Mouse (Mus musculus) stomach, embryonic 16.5 days (tissue): ENCODE results near the gene Msantd1. TPM values are rescaled to one million over a fixed set of nuclear protein-coding genes. Genes with fewer than 3 reads are reported as not detected.
"Not testable (repeated sequence)": the region's sequence is repeated elsewhere in the genome, so short reads cannot be mapped to it uniquely, and the experiment has no call there.

Experiments
- ATAC-seq: fragments of 200-750 bp; cut with Nextera tagmentation; 2 replicates; pipeline ENCODE4 v1.8.0; 2017; ENCODE audit warnings: moderate number of reproducible peaks, moderate TSS enrichment; ENCODE audit not compliant: insufficient read depth, low FRiP score
- H3K27ac ChIP-seq: fragments of 300-500 bp; sonication (generic); 2 replicates; pipeline ENCODE4 v1.5.1; 2014; ENCODE audit warnings: low read length
- H3K27me3 ChIP-seq: fragments of 300-500 bp; sonication (generic); 2 replicates; pipeline ENCODE4 v1.6.1; 2014; ENCODE audit warnings: low read length, control low read depth, mixed read lengths; ENCODE audit not compliant: control insufficient read depth, insufficient read depth
- H3K36me3 ChIP-seq: fragments of 300-500 bp; sonication (generic); 2 replicates; pipeline ENCODE4 v1.6.1; 2014; ENCODE audit warnings: low read length; ENCODE audit not compliant: control insufficient read depth, insufficient read depth
- H3K4me1 ChIP-seq: fragments of 300-500 bp; sonication (generic); 2 replicates; pipeline ENCODE4 v1.6.1; 2014; ENCODE audit warnings: low read length, control low read depth, mixed read lengths; ENCODE audit not compliant: control insufficient read depth, insufficient read depth
- H3K4me2 ChIP-seq: fragments of 300-500 bp; sonication (generic); 2 replicates; pipeline ENCODE4 v1.6.1; 2014; ENCODE audit warnings: low read depth, low read length, mixed read lengths
- H3K4me3 ChIP-seq: fragments of 300-500 bp; sonication (generic); replicated peaks from 2 replicates; pipeline ENCODE4 v1.5.1; 2014; ENCODE audit warnings: mild to moderate bottlenecking, low read length
- H3K9ac ChIP-seq: fragments of 300-500 bp; sonication (generic); 2 replicates; pipeline ENCODE4 v1.6.1; 2014; ENCODE audit warnings: low read length
- H3K9me3 ChIP-seq: fragments of 300-500 bp; sonication (generic); replicated peaks from 2 replicates; pipeline ENCODE4 v1.6.1; 2016; ENCODE audit warnings: low read length, control low read depth; ENCODE audit not compliant: control insufficient read depth
- WGBS: fragments of 180-500 bp; shearing (Covaris S2); extraction: QIAGEN DNeasy Blood & Tissue Kit; methylation state at CpG from one replicate; pipeline ENCODE4 v1.1.7; 2014; 5-methylcytosine and 5-hydroxymethylcytosine counted together
- polyA plus RNA-seq: library from polyadenylated mRNA; unstranded; fragments of >200 nt; fragmentation: Nextera tagmentation; extraction: Ambion mirVana; gene quantifications from 2 replicates; pipeline ENCODE4 v1.2.1, GENCODE M21; 2015

Gene Msantd1
- 0.59 and 0.65 TPM in 2 replicates for polyA plus RNA-seq

DNA sequence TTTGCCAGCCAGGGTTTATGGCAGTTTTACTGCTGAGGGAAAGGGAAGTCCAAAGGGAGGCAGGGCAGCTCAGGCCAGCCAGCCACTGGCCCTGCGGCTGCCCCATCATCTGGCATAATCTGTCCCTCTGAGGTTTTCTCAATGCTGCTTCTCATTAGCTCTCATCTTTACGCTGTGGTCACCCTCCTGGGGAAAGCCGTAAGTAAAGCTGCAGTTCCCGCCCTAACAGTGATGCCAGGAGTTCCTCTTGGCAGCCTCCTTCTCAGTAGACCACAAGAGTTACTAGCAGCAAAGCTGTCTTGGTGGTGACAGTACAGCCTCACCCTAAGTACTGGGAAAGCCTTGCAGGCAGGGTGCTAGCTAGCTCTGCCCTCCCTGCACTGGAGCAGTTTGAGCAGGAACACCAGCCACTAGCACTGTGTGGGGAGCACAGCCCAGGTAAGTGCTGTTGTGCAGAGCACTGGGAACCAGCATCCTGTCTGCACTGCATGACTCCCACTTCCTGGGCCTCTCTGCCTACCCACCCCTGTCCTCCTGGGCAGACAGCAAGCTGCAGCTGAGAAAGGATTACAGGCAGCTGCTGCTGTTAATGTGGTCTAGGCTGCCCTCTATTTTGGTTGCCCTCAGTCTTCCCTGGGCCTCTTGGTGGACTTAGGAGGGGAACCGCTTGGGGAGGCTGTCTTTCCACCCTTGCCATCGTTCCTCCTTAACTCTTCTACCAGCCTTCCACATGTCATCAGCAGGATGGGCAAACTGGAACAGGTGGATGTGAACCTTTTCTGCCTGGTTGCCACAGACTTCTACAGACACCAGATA lies at the start of gene Msantd1:
Gene Msantd1, plus strand, starts transcription at position 103 of the 816 bp plus-strand sequence.
- Histone ChIP-seq H3K9ac (no peak within 1 kb of the TSS; the same call in 1 of the 2 replicates), H3K4me2 (no peak within 1 kb of the TSS), H3K36me3 (peaks cover 14% of the 10 kb centered on the region), H3K9me3 (no peaks in the 10 kb centered on the region), H3K27ac (peak within 1 kb of the TSS; percentile 81), H3K27me3 (no peaks in the 10 kb centered on the region), H3K4me1 (peaks cover 11% of the 10 kb centered on the region; the same call in 1 of the 2 replicates), H3K4me3 (no peak within 1 kb of the TSS)
- WGBS: 78% methylated on average over 6 of the region's 6 CpGs
- ATAC-seq: peak; percentile 28; the same call in 1 of the 2 replicates

DNA sequence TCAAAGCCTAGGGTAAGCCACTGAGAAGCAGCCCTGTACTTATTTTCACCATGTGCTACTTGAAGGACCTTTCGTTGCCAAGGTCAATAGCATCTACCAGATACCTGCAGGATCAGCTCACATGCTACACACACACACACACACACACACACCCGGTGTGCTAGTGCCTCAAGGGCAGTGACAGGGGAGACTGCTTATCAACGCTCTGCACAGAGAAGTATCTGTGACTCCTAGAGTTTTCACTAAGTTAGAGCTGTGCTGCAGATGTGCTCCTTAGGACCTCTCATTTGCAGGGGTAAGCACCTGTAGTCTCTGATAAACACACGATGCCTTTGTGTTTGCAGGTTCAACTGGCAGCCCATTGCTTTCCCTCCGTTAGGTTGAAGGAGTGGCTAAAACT lies 42.4 kb upstream of the Msantd1 start:
- 86% methylated on average over 5 of the region's 5 CpGs for WGBS
- H3K4me1 ChIP-seq: no peaks in the 10 kb centered on the region
- peaks cover 6% of the 10 kb centered on the region; the same call in 1 of the 2 replicates for H3K36me3 ChIP-seq
- no peak for ATAC-seq
- no peak overlapping the region for H3K4me2 ChIP-seq
- H3K9me3 ChIP-seq: no peaks in the 10 kb centered on the region
- H3K9ac ChIP-seq: no peak overlapping the region
- H3K27me3 ChIP-seq: no peaks in the 10 kb centered on the region
- no peak overlapping the region for H3K4me3 ChIP-seq
- no peak overlapping the region for H3K27ac ChIP-seq

DNA sequence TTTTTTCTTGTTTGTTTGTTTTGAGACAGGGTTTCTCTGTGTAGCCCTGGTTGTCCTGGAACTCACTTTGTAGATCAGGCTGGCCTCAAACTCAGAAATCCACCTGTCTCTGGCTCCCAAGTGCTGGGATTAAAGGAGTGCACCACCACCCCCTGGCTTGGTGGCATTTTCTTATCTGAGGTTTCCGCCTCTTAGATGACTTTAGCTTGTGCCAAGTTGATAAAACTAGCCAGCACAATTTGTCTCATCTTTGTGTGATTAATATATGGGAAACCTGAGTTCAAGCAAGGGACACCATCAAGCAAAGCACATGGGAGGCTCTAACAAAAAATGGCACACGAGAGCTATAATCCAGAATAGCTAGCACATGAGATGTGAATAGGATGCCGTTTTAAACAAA lies 27.5 kb upstream of the Msantd1 start:
- peaks cover 16% of the 10 kb centered on the region for H3K36me3 ChIP-seq
- H3K27me3 ChIP-seq, H3K9me3 ChIP-seq, H3K4me2 ChIP-seq, H3K9ac ChIP-seq, ATAC-seq, H3K27ac ChIP-seq, H3K4me1 ChIP-seq, H3K4me3 ChIP-seq: not testable (repeated sequence)
- WGBS: 86% methylated on average over 3 of the region's 3 CpGs

DNA sequence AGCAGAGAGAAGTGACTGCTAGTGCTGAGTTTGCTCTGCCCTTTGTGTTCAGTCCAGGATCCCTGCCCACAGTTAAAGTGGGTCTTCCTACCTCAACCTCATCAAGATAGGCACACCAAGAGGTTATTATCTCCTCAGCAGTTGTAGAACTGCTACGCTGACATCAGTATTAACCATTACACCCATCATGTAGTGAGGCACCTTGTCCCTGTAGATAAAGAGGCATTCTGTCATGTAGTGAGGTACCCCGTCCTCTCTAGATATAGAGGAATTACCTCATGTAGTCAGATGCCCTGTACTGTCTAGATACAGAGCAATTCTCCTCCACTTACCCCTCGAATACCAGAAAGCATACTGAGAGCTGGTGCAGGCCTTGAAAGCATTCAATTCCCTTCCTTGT lies 26.8 kb upstream of the Msantd1 start:
- 86% methylated on average over 3 of the region's 3 CpGs for WGBS
- H3K9me3 ChIP-seq: no peaks in the 10 kb centered on the region
- no peaks in the 10 kb centered on the region for H3K27me3 ChIP-seq
- no peaks in the 10 kb centered on the region for H3K4me1 ChIP-seq
- no peak overlapping the region for H3K4me2 ChIP-seq
- no peak overlapping the region for H3K9ac ChIP-seq
- H3K36me3 ChIP-seq: peaks cover 19% of the 10 kb centered on the region
- H3K27ac ChIP-seq: no peak overlapping the region
- peak; percentile 50 for ATAC-seq
- no peak overlapping the region for H3K4me3 ChIP-seq

DNA sequence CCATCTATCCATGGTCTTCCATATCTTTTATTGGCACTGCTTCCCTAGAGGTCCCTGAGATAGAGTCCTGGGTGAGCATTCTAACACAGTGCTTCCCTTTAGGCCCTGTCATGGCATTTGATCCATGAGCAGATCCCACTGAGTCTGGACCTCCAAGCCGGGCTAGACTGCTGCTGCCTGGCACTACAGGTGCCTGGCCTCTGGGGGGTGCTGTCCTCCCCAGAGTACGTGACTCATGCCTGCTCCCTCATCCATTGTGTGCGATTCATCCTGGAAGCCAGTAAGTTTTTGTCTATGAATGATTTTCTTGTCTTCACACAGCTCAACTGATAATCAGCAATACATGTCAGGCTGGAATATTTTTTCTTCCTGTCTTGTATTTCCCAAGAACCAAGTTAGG lies 22.6 kb upstream of the Msantd1 start:
- H3K9ac ChIP-seq: no peak overlapping the region
- peaks cover 11% of the 10 kb centered on the region; the same call in 1 of the 2 replicates for H3K36me3 ChIP-seq
- H3K4me2 ChIP-seq: no peak overlapping the region
- no peak overlapping the region for H3K4me3 ChIP-seq
- no peaks in the 10 kb centered on the region for H3K4me1 ChIP-seq
- 80% methylated on average over 3 of the region's 3 CpGs for WGBS
- H3K27ac ChIP-seq: no peak overlapping the region
- ATAC-seq: no peak
- H3K9me3 ChIP-seq: no peaks in the 10 kb centered on the region
- H3K27me3 ChIP-seq: no peaks in the 10 kb centered on the region

DNA sequence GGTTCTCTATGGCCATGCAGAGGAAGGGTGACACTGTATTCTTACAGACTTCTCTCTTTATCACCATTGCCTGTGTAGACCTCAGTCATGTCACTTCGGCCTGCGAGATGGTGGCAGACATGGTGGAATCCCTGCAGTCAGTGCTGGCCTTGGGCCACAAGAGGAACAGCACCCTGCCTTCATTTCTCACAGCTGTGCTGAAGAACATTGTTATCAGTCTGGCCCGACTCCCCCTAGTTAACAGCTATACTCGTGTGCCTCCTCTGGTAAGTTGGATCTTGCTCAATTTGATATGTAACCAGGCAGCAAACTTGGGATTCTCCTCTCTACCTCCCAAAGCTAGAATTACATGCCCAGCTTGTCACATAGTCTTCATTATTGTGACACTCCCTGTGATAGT lies 18.6 kb upstream of the Msantd1 start:
- Histone ChIP-seq H3K9me3 (no peaks in the 10 kb centered on the region), H3K27me3 (no peaks in the 10 kb centered on the region), H3K9ac (no peak overlapping the region), H3K4me1 (no peaks in the 10 kb centered on the region), H3K4me2 (no peak overlapping the region), H3K4me3 (no peak overlapping the region), H3K36me3 (peaks cover 6% of the 10 kb centered on the region; the same call in 1 of the 2 replicates), H3K27ac (no peak overlapping the region)
- no peak for ATAC-seq
- 92% methylated on average over 4 of the region's 4 CpGs for WGBS

DNA sequence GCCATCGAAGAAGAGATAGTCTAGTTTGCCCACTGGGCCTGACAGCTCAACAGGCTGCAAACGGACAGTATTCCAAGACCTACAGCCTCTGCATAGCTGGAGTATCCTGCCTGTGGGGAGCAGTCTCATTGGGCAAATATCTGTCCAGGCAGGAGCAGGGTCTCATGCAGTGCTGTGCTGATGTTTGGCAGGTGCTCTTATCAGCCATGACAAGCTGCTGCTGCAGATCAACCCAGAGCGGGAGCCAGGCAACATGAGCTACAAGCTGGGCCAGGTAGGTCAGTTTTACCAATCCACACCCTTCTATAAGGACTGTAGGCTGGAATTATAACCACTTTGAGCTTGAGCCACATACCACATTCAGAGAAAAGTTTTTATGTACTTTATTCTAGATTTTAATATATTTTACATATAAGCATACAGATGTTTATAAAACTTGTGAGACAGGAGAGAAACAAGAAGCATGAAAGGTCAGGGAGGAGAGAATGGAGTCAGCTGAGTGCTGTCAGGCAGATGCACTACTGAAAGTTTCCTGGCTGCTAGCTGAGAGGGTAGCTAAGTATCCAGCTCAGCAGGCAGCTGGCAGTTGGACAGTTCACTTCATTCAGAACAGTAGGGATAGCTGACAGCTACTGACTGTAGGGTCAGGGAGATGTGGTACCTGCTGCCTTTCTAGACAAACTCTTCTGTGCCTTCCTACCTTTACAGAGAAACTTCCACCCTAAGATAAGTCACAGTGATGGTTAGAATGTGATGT lies 10.9 kb upstream of the Msantd1 start:
- 0 out of 2 replicates have a peak, but pooled peaks cover 3% of the 10 kb centered on the region for H3K36me3 ChIP-seq
- H3K27me3 ChIP-seq: no peaks in the 10 kb centered on the region
- WGBS: 80% methylated on average over 3 of the region's 3 CpGs
- H3K4me2 ChIP-seq: no peak overlapping the region
- H3K4me1 ChIP-seq: no peaks in the 10 kb centered on the region
- no peak overlapping the region for H3K27ac ChIP-seq
- H3K9ac ChIP-seq: no peak overlapping the region
- H3K4me3 ChIP-seq: no peak overlapping the region
- ATAC-seq: 0 out of 2 replicates have a peak, but pooled peaks have one; percentile 33
- no peaks in the 10 kb centered on the region for H3K9me3 ChIP-seq

DNA sequence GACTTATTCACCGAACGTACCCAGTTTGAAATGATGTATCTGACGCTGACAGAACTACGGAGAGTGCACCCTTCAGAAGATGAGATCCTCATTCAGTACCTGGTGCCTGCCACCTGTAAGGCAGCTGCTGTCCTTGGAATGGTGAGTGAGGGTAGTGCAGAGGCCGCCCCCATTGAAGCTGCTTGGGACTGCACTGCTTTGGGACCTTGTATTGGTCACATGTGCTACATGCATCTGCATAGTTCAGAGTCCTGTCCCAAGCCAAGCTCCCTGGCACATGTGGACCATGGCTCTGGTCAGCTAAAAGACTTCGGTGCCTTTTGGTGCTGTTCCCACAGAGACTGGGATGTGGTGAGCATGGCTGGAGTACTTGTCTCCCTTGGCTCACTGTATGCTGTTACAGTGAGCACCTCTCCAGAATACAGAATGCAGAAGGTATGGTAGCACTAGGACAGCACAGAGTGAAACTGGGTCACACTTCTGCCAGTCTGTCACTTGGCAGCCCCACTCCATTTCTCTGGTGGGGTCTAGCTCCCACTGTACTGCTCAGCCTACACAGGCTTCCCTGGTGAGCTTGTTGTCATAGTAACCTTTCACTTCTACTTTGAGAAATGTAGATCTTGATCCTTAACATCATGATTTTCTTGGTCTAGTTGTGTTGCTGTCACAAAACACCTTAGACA lies 7.9 kb upstream of the Msantd1 start:
- peaks cover 9% of the 10 kb centered on the region; the same call in 1 of the 2 replicates for H3K36me3 ChIP-seq
- no peak for ATAC-seq

More for the DNA sequence above, 7.9 kb upstream of the Msantd1 start:
- H3K27ac ChIP-seq: no peak overlapping the region
- H3K27me3 ChIP-seq: no peaks in the 10 kb centered on the region
- no peaks in the 10 kb centered on the region for H3K4me1 ChIP-seq
- no peaks in the 10 kb centered on the region for H3K9me3 ChIP-seq
- H3K4me3 ChIP-seq: no peak overlapping the region
- WGBS: 95% methylated on average over 6 of the region's 6 CpGs
- no peak overlapping the region for H3K9ac ChIP-seq
- H3K4me2 ChIP-seq: no peak overlapping the region
